19 mouse cellular contexts compared by ENCODE assay signal in genomic region chr8:70808239-70808638, GRCm38 (mm10). TPM values are rescaled to one million over a fixed set of nuclear protein-coding genes. Genes with fewer than 3 reads are reported as not detected.
DNase-seq lines count a peak whose midpoint lies in the region; ATAC-seq and TF ChIP-seq lines count a peak whose summit lies in the region.
"Had no signal": no experiment of that assay in that cellular context is flagged by ENCODE, and none has a peak within 500 bp of the region (broad histone marks: within the 10 kb centered on the region; RNA-seq: fewer than 3 reads in every experiment).

Gene Il12rb1, plus strand, starts transcription at chr8:70808449.

- peaks cover 18% of the 10 kb centered on the region for H3K27me3 ChIP-seq in heart, postnatal 0 days (ENCODE audit: control insufficient read depth, insufficient read depth, low read length)
- H3K27me3 ChIP-seq in C2C12 (ENCODE audit: control insufficient read depth, insufficient read depth, insufficient read length), result no peaks in the 10 kb centered on the region
- H3K27me3 ChIP-seq: Patski had no signal

- H3K79me2 ChIP-seq in C2C12 (ENCODE audit: control insufficient read depth, insufficient read depth), result peaks cover 10% of the 10 kb centered on the region

- no peak within 1 kb of the TSS; the same call in 1 of the 2 replicates for H3K4me3 ChIP-seq in heart, postnatal 0 days (ENCODE audit: low read depth, low read length)
- H3K4me3 ChIP-seq in C2C12 (ENCODE audit: insufficient read depth, poor library complexity, severe bottlenecking), result no peak within 1 kb of the TSS
- H3K4me3 ChIP-seq: embryonic facial prominence, embryonic 15.5 days; forebrain, embryonic 13.5 days; limb, embryonic 15.5 days; neural tube, embryonic 12.5 days had no signal

- TF ChIP-seq CTCF in heart, postnatal 0 days (IDR thresholded peaks at IDR 0.05; ENCODE audit: low read depth), result no peak
- TF ChIP-seq CTCF in C2C12 (IDR thresholded peaks at IDR 0.05; ENCODE audit: control insufficient read depth, insufficient read depth, insufficient read length), result no peak

- DNase-seq in heart, postnatal 0 days (ENCODE audit: low spot score), result no peak
- DNase-seq in heart, postnatal 36 days, result no peak
- peak; percentile 44 to 50 for DNase-seq in natural killer cell, adult 2 months (ENCODE audit: low spot score in 2 of 2)
- no peak for DNase-seq in cerebellum, adult 9-10 months
- DNase-seq in left cerebral cortex, postnatal 4 days, result no peak
- DNase-seq in adrenal gland, postnatal 25 days, result no peak
- DNase-seq: adrenal gland, postnatal 10 days; cerebellum, postnatal 36 days; gastrocnemius, postnatal 10 days; kidney, postnatal 25 days; layer of hippocampus, postnatal 36 days had no signal

- H3ac ChIP-seq in C2C12 (ENCODE audit: control insufficient read depth, insufficient read length, low read depth), result no peak within 1 kb of the TSS

- H3K27ac ChIP-seq in heart, postnatal 0 days (ENCODE audit: low read depth), result no peak within 1 kb of the TSS; the same call in 1 of the 2 replicates
- H3K27ac ChIP-seq: embryonic facial prominence, embryonic 15.5 days; forebrain, embryonic 13.5 days; limb, embryonic 15.5 days; neural tube, embryonic 12.5 days had no signal

- intact Hi-C loops in heart, postnatal 36 days (cut with DNase I), result no loop called here
- intact Hi-C loops in left cerebral cortex, postnatal 4 days (cut with DNase I), result no loop called here

- H3K4me2 ChIP-seq in heart, postnatal 0 days (ENCODE audit: low read depth, low read length), result peak within 1 kb of the TSS; percentile 16; the same call in 1 of the 2 replicates
- H3K4me2 ChIP-seq: embryonic facial prominence, embryonic 15.5 days; forebrain, embryonic 13.5 days; heart, embryonic 11.5 days; limb, embryonic 15.5 days; neural tube, embryonic 12.5 days had no signal

- ATAC-seq in heart, postnatal 0 days (ENCODE audit: insufficient read depth, low read depth), result no peak
- ATAC-seq in granulocyte monocyte progenitor cell, adult 5-6 weeks (replicated peaks; ENCODE audit: poor library complexity, severe bottlenecking), result 0 out of 2 replicates have a peak, but pooled peaks have one; percentile 2
- ATAC-seq: forebrain, embryonic 13.5 days; Patski had no signal

- H3K79me3 ChIP-seq in C2C12 (ENCODE audit: low read depth), result no peaks in the 10 kb centered on the region

- H3K9me3 ChIP-seq in heart, postnatal 0 days (replicated peaks; ENCODE audit: control insufficient read depth, low read length), result no peaks in the 10 kb centered on the region
- H3K9me3 ChIP-seq: embryonic facial prominence, embryonic 15.5 days; forebrain, embryonic 13.5 days; limb, embryonic 15.5 days; neural tube, embryonic 12.5 days had no signal

- no peaks in the 10 kb centered on the region for H3K36me3 ChIP-seq in heart, postnatal 0 days (replicated peaks; ENCODE audit: control insufficient read depth, insufficient read depth, low read length)
- no peaks in the 10 kb centered on the region for H3K36me3 ChIP-seq in C2C12 (ENCODE audit: control insufficient read depth, insufficient read depth)
- H3K36me3 ChIP-seq: embryonic facial prominence, embryonic 15.5 days; limb, embryonic 15.5 days; neural tube, embryonic 12.5 days had no signal

- no peak within 1 kb of the TSS for H3K9ac ChIP-seq in heart, postnatal 0 days (replicated peaks; ENCODE audit: low read depth, low read length)
- H3K9ac ChIP-seq: embryonic facial prominence, embryonic 15.5 days; forebrain, embryonic 13.5 days; limb, embryonic 15.5 days; neural tube, embryonic 12.5 days had no signal

- no peak for TF ChIP-seq EP300 in heart, postnatal 0 days (IDR thresholded peaks at IDR 0.05; ENCODE audit: low read depth)

- H3K4me1 ChIP-seq in heart, postnatal 0 days (ENCODE audit: control insufficient read depth, insufficient read depth), result peaks cover 10% of the 10 kb centered on the region

- WGBS in heart, postnatal 0 days, result 70% methylated on average over 5 of the region's 5 CpGs

TF ChIP-seq in C2C12, 6 proteins besides CTCF, POLR2A, EP300 and RAD21:
- TF ChIP-seq MAX (IDR thresholded peaks at IDR 0.05) (no peak), USF1 (IDR thresholded peaks at IDR 0.05; ENCODE audit: low read depth) (no peak), FOSL1 (IDR thresholded peaks at IDR 0.05; ENCODE audit: insufficient read depth, low read length, poor library complexity, severe bottlenecking) (no peak), CEBPB (IDR thresholded peaks at IDR 0.05; ENCODE audit: low read depth) (no peak), MYOG (IDR thresholded peaks at IDR 0.05; ENCODE audit: control insufficient read depth, extremely low read depth, insufficient read length) (no peak), MYOD1 (IDR thresholded peaks at IDR 0.05; ENCODE audit: control insufficient read depth, insufficient read length, low read depth) (no peak)

RNA-seq across cellular contexts. Expression of gene Il12rb1, which starts in this region (rescaled TPM):
- 0.08 TPM in 1 of 2 replicates, not detected in the other for total RNA-seq in heart, postnatal 0 days (2014; rRNA removed; ENCODE audit: low replicate concordance)
- not detected in 2 replicates for polyA plus RNA-seq in heart, postnatal 0 days (2015; fragmentation: Nextera tagmentation; extraction: Ambion mirVana)
- not detected for total RNA-seq in heart, postnatal 36 days (2021)
- 29.3 TPM for polyA plus RNA-seq in C2C12 (2012; fragmentation: generic; extraction: Trizol)
- total RNA-seq in granulocyte monocyte progenitor cell, adult 5-6 weeks (2014; fragmentation: Nextera tagmentation), result 0.24 and 0.62 TPM in 2 replicates
- total RNA-seq in granulocyte monocyte progenitor cell, adult 5-6 weeks (2017), result 0.52 and 1.4 TPM in 2 replicates
- under 1 TPM; 0.20 to 0.22 TPM for total RNA-seq in left cerebral cortex, postnatal 4 days (2021)
- not detected in 2 replicates for total RNA-seq in adrenal gland, postnatal 25 days (2021)
- polyA plus RNA-seq: heart, embryonic 11.5 days; neural tube, embryonic 12.5 days had no signal

Comparison
In these comparisons a context has a peak if more than half of its experiments do, and no peak if none do; other contexts are left out.
1. RNA of gene Il12rb1 (polyA plus RNA-seq): 29.3 TPM in C2C12 (single experiment); not detected in heart, postnatal 0 days; every median in the first group is over 10 times any median in the second.
2. DNase-seq: peak in natural killer cell, adult 2 months (2 of 2); none in heart, postnatal 0 days (single experiment), heart, postnatal 36 days (0 of 2), cerebellum, adult 9-10 months (single experiment), left cerebral cortex, postnatal 4 days (single experiment) and adrenal gland, postnatal 25 days (single experiment).